10 mouse cellular contexts compared by ENCODE assay signal in genomic region chr7:110893943-110894610, GRCm38 (mm10). TPM values are rescaled to one million over a fixed set of nuclear protein-coding genes. Genes with fewer than 3 reads are reported as not detected.
DNase-seq lines count a peak whose midpoint lies in the region; ATAC-seq lines count a peak whose summit lies in the region.
"Had no signal": no experiment of that assay in that cellular context is flagged by ENCODE, and none has a peak within 500 bp of the region (broad histone marks: within the 10 kb centered on the region; RNA-seq: fewer than 3 reads in every experiment).

No protein-coding gene starts in this region.

- no peaks in the 10 kb centered on the region for H3K27me3 ChIP-seq in embryonic facial prominence, embryonic 10.5 days (replicated peaks; ENCODE audit: low read depth, poor library complexity, severe bottlenecking)
- no peaks in the 10 kb centered on the region for H3K27me3 ChIP-seq in heart, embryonic 11.5 days (ENCODE audit: control insufficient read depth, insufficient read depth, low read length)
- H3K27me3 ChIP-seq: midbrain, embryonic 15.5 days had no signal

- peak; percentile 44; the same call in 1 of the 2 replicates for ATAC-seq in heart, embryonic 11.5 days (replicated peaks; ENCODE audit: insufficient number of reproducible peaks, low FRiP score, low TSS enrichment)
- ATAC-seq in activated CD4-positive, CD25-positive, alpha-beta regulatory T cell, adult 4 months, result no peak
- ATAC-seq: midbrain, embryonic 15.5 days had no signal

- no peaks in the 10 kb centered on the region for H3K9me3 ChIP-seq in embryonic facial prominence, embryonic 10.5 days
- no peaks in the 10 kb centered on the region for H3K9me3 ChIP-seq in heart, embryonic 11.5 days (replicated peaks; ENCODE audit: control insufficient read depth, low read length)
- H3K9me3 ChIP-seq: midbrain, embryonic 15.5 days had no signal

- no peak overlapping the region for H3K9ac ChIP-seq in heart, embryonic 11.5 days (ENCODE audit: low read depth, low read length)
- H3K9ac ChIP-seq: midbrain, embryonic 15.5 days had no signal

- H3K27ac ChIP-seq in embryonic facial prominence, embryonic 10.5 days (replicated peaks), result 0 out of 2 replicates have a peak overlapping the region, but pooled peaks have one; percentile 10
- peak overlapping the region; percentile 37 for H3K27ac ChIP-seq in heart, embryonic 11.5 days (ENCODE audit: low read depth, low read length)
- H3K27ac ChIP-seq: left cerebral cortex, adult 2 months; midbrain, embryonic 15.5 days had no signal

- 78% methylated on average over 10 of the region's 10 CpGs for WGBS in embryonic facial prominence, embryonic 10.5 days
- WGBS in heart, embryonic 11.5 days (ENCODE audit: insufficient replicate concordance), result 54% methylated on average over 10 of the region's 10 CpGs
- WGBS in large intestine, adult 2 months, result 11% methylated on average over 10 of the region's 10 CpGs

- no peak overlapping the region for H3K4me3 ChIP-seq in embryonic facial prominence, embryonic 10.5 days
- no peak overlapping the region for H3K4me3 ChIP-seq in heart, embryonic 11.5 days (ENCODE audit: low read depth, low read length)
- H3K4me3 ChIP-seq: erythroblast, embryonic 14.5 days; left cerebral cortex, adult 2 months; midbrain, embryonic 15.5 days had no signal

- H3K4me1 ChIP-seq in embryonic facial prominence, embryonic 10.5 days, result no peaks in the 10 kb centered on the region
- H3K4me1 ChIP-seq in heart, embryonic 11.5 days (ENCODE audit: control insufficient read depth, insufficient read depth, low read length), result 0 out of 2 replicates have a peak, but pooled peaks cover 3% of the 10 kb centered on the region
- H3K4me1 ChIP-seq: midbrain, embryonic 15.5 days had no signal

- H3K4me2 ChIP-seq in heart, embryonic 11.5 days, result no peak overlapping the region
- H3K4me2 ChIP-seq: midbrain, embryonic 15.5 days had no signal

- no peaks in the 10 kb centered on the region for H3K36me3 ChIP-seq in embryonic facial prominence, embryonic 10.5 days (replicated peaks)
- no peaks in the 10 kb centered on the region for H3K36me3 ChIP-seq in heart, embryonic 11.5 days (ENCODE audit: control insufficient read depth, insufficient read depth, low read length)
- H3K36me3 ChIP-seq: midbrain, embryonic 15.5 days had no signal

- no peak for DNase-seq in embryonic facial prominence, embryonic 10.5 days (ENCODE audit: low spot score)
- DNase-seq in large intestine, adult 2 months (ENCODE audit: low read depth, low spot score), result peak; percentile 74
- peak; percentile 84 for DNase-seq in lung, postnatal 36 days
- DNase-seq in left cerebral cortex, adult 18-20 months (ENCODE audit: low spot score in 2 of 2), result no peak
- no peak for DNase-seq in testis, postnatal 10 days (ENCODE audit: low spot score)

RNA-seq across cellular contexts. Expression of gene Lyve1, which starts 31.0 kb away (rescaled TPM):
- 0.36 and 0.41 TPM in 2 replicates for polyA plus RNA-seq in embryonic facial prominence, embryonic 10.5 days (2016; fragmentation: Nextera tagmentation; extraction: Ambion mirVana)
- polyA plus RNA-seq in heart, embryonic 11.5 days (2014; fragmentation: Nextera tagmentation; extraction: Ambion mirVana), result 3.1 and 3.4 TPM in 2 replicates
- polyA plus RNA-seq in large intestine, adult 2 months (2012; rRNA removed), result 11.1 and 17.2 TPM in 2 replicates
- 1 to 10 TPM; 1.5 to 1.6 TPM for total RNA-seq in left cerebral cortex, adult 18-20 months (2021)
- not detected for polyA plus RNA-seq in activated CD4-positive, CD25-positive, alpha-beta regulatory T cell, adult 4 months (2017; shearing (Covaris generic))

RNA-seq across cellular contexts. Expression of gene Rnf141, which starts 49.8 kb away (rescaled TPM):
- 21.5 and 22.3 TPM in 2 replicates for polyA plus RNA-seq in embryonic facial prominence, embryonic 10.5 days (2016; fragmentation: Nextera tagmentation; extraction: Ambion mirVana)
- 34.1 and 35.5 TPM in 2 replicates for polyA plus RNA-seq in heart, embryonic 11.5 days (2014; fragmentation: Nextera tagmentation; extraction: Ambion mirVana)
- polyA plus RNA-seq in large intestine, adult 2 months (2012; rRNA removed), result 19.1 and 30.9 TPM in 2 replicates
- 10 to 100 TPM; 76.2 to 85.0 TPM for total RNA-seq in left cerebral cortex, adult 18-20 months (2021)
- polyA plus RNA-seq in activated CD4-positive, CD25-positive, alpha-beta regulatory T cell, adult 4 months (2017; shearing (Covaris generic)), result 10 to 100 TPM; 14.8 to 17.6 TPM

Comparison
In these comparisons a context has a peak if more than half of its experiments do, and no peak if none do; other contexts are left out.
1. DNase-seq: peak in large intestine, adult 2 months (single experiment) and lung, postnatal 36 days (single experiment); none in embryonic facial prominence, embryonic 10.5 days (single experiment), left cerebral cortex, adult 18-20 months (0 of 2) and testis, postnatal 10 days (single experiment).